Comparison of ENCODE assay signal across 22 mouse cellular contexts in genomic region chr4:150122476-150122875, GRCm38 (mm10). TPM values are rescaled to one million over a fixed set of nuclear protein-coding genes. Genes with fewer than 3 reads are reported as not detected.
"Had no signal": no experiment of that assay in that cellular context is flagged by ENCODE, and none has a peak within 500 bp of the region (broad histone marks: within the 10 kb centered on the region; RNA-seq: fewer than 3 reads in every experiment).

No protein-coding gene starts in this region.

- H3K4me2 ChIP-seq: liver, embryonic 13.5 days; lung, embryonic 15.5 days; stomach, embryonic 15.5 days had no signal

- H3K27me3 ChIP-seq: liver, embryonic 13.5 days; lung, embryonic 15.5 days; stomach, embryonic 15.5 days had no signal

- H3K9ac ChIP-seq: liver, embryonic 13.5 days; liver, postnatal 0 days; lung, embryonic 15.5 days; stomach, embryonic 15.5 days had no signal

- H3K9me3 ChIP-seq: liver, embryonic 13.5 days; lung, embryonic 15.5 days; stomach, embryonic 15.5 days had no signal

- H3K36me3 ChIP-seq: liver, embryonic 13.5 days; lung, embryonic 15.5 days; stomach, embryonic 15.5 days had no signal

- DNase-seq: kidney, adult 9 months; kidney, postnatal 10 days; liver; liver, embryonic 13.5 days; liver, postnatal 0 days; lung, postnatal 36 days; midbrain, embryonic 14.5 days; thymus, adult 2 months; thymus, postnatal 25 days had no signal

- H3K27ac ChIP-seq: left cerebral cortex, adult 2 months; liver, embryonic 13.5 days; lung, embryonic 15.5 days; stomach, embryonic 15.5 days had no signal

- H3K4me3 ChIP-seq: left cerebral cortex, adult 2 months; liver, embryonic 13.5 days; lung, embryonic 15.5 days; myocyte; stomach, embryonic 15.5 days had no signal

- ATAC-seq: intestine, embryonic 16.5 days; liver, postnatal 0 days had no signal

RNA-seq across cellular contexts. Expression of gene Slc2a5, which starts 3.4 kb away (rescaled TPM):
- total RNA-seq: megakaryocyte progenitor cell, adult 5-6 weeks; neutrophil, adult 5-6 weeks had no signal

RNA-seq across cellular contexts. Expression of gene Slc2a7, which starts 26.3 kb away (rescaled TPM):
- total RNA-seq: layer of hippocampus, postnatal 25 days; left cerebral cortex, adult 2 months; neutrophil, adult 5-6 weeks had no signal
- polyA plus RNA-seq: limb, embryonic 11.5 days; liver, embryonic 13.5 days; liver, postnatal 0 days; lung, embryonic 15.5 days; midbrain, embryonic 14.5 days; myocyte; neural tube, embryonic 11.5 days; spleen, adult 2 months; testis, adult 2 months; urinary bladder, adult 2 months had no signal
